Mouse (Mus musculus) megakaryocyte, embryonic 14.5 days (primary cell): ENCODE measurements around the gene 1700029J07Rik.

Experiments used
- FLI1 ChIP-seq: IDR thresholded peaks from 2 replicates; pipeline ENCODE4 v1.6.1; 2012; ENCODE audit warnings: low read length, inconsistent platforms, mixed read lengths
- GATA1 ChIP-seq: IDR thresholded peaks from 3 replicates; pipeline ENCODE4 v1.6.1; 2012; ENCODE audit warnings: mixed read lengths, low read length, inconsistent platforms, borderline replicate concordance

- TF ChIP-seq FLI1: no peak
- no peak for TF ChIP-seq GATA1
These were observed 19.1 kb upstream of the 1700029J07Rik start for GRCm38 (mm10) chr8:45994111-45994510.
